Mouse (Mus musculus): ENCODE results near the gene Mymk. TPM values are rescaled to one million over a fixed set of nuclear protein-coding genes. Genes with fewer than 3 reads are reported as not detected.

Mymk gene
- polyA plus RNA-seq, 1 experiment from 2014 or later = 0.21 TPM

DNA sequence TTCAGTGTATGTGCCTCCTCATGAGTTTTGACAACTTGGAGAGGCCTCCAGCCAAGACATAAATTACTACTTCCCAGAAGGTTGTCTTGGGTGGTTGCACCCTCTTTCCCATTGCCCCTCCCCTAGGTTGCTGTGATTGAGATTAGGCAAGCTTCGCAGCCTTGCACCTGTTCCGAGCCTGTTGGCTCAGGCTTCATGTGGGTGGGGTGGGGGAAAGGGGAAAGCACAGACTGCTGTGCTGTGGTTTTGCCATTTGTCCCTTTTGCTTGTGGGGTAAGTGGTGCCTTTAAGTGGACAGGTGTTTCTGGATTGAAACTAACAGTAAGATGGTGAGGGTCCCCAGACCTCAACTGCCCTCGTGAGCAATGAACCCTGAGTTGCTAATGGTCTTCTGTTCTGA is 36.0 kb downstream of the Mymk start:
- no peaks in the 10 kb centered on the region for H3K27me3 ChIP-seq (replicated peaks; ENCODE audit: control insufficient read depth, insufficient read depth, low read length)
- WGBS = 70% methylated on average over 3 of the region's 3 CpGs
- H3K4me2 ChIP-seq (ENCODE audit: low read length) = no peak overlapping the region
- no peaks in the 10 kb centered on the region for H3K36me3 ChIP-seq (ENCODE audit: control insufficient read depth, insufficient read depth, low read length)
- H3K27ac ChIP-seq (ENCODE audit: low read depth, low read length) = no peak overlapping the region
- no peak for ATAC-seq
- H3K4me3 ChIP-seq (ENCODE audit: low read length) = no peak overlapping the region
- no peak overlapping the region for H3K9ac ChIP-seq (ENCODE audit: low read depth, low read length)
- no peaks in the 10 kb centered on the region for H3K9me3 ChIP-seq (ENCODE audit: control insufficient read depth, low read length)
- H3K4me1 ChIP-seq (ENCODE audit: control insufficient read depth, insufficient read depth, low read depth, low read length) = no peaks in the 10 kb centered on the region

GRCm38 (mm10) chr2:27032361-27032760 is 39.6 kb downstream of the Mymk start:
- Histone ChIP-seq H3K27ac (ENCODE audit: low read depth, low read length) (no peak overlapping the region), H3K4me1 (ENCODE audit: control insufficient read depth, insufficient read depth, low read depth, low read length) (peaks cover 4% of the 10 kb centered on the region), H3K4me3 (ENCODE audit: low read length) (no peak overlapping the region), H3K9me3 (ENCODE audit: control insufficient read depth, low read length) (no peaks in the 10 kb centered on the region), H3K36me3 (ENCODE audit: control insufficient read depth, insufficient read depth, low read length) (no peaks in the 10 kb centered on the region), H3K4me2 (ENCODE audit: low read length) (no peak overlapping the region), H3K9ac (ENCODE audit: low read depth, low read length) (no peak overlapping the region), H3K27me3 (replicated peaks; ENCODE audit: control insufficient read depth, insufficient read depth, low read length) (no peaks in the 10 kb centered on the region)
- 73% methylated on average over 2 of the region's 2 CpGs for WGBS
- no peak for ATAC-seq

DNA sequence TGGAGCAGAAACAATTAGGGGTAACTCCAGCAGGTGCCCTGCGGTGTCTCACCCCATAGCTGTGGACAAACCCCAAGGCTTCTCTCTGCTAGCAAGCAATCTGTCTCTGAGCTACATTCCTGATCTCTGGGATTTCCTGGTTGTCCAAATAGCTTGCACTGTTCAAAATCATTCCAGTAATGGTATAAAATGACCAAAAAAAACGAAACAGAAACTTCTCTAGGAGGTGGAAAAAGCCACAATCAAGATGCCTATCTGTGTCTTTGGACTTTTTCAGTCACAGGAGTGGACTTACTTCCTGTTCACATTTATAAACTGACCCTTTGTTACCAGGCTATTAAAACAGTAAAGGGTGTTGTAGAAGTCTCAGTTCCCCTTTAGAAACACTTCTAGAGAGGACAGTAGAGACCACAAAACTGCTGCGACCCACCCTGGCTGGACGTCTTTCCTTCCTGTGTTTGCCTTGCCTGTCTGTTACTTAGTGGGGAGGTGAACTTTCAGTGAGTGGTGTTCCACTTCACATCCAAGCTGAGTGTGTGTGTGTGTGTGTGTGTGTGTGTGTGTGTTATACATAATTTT is 43.5 kb downstream of the Mymk start:
- no peaks in the 10 kb centered on the region for H3K36me3 ChIP-seq (ENCODE audit: control insufficient read depth, insufficient read depth, low read length)
- peak overlapping the region; percentile 67 for H3K27ac ChIP-seq (ENCODE audit: low read depth, low read length)
- peak overlapping the region; percentile 80 for H3K4me2 ChIP-seq (ENCODE audit: low read length)
- 68% methylated on average over 4 of the region's 4 CpGs for WGBS
- H3K9me3 ChIP-seq (ENCODE audit: control insufficient read depth, low read length) = no peaks in the 10 kb centered on the region
- H3K27me3 ChIP-seq (replicated peaks; ENCODE audit: control insufficient read depth, insufficient read depth, low read length) = no peaks in the 10 kb centered on the region
- peaks cover 11% of the 10 kb centered on the region for H3K4me1 ChIP-seq (ENCODE audit: control insufficient read depth, insufficient read depth, low read depth, low read length)
- H3K4me3 ChIP-seq (ENCODE audit: low read length) = peak overlapping the region; percentile 54
- H3K9ac ChIP-seq (ENCODE audit: low read depth, low read length) = peak overlapping the region; percentile 72
- no peak for ATAC-seq

DNA sequence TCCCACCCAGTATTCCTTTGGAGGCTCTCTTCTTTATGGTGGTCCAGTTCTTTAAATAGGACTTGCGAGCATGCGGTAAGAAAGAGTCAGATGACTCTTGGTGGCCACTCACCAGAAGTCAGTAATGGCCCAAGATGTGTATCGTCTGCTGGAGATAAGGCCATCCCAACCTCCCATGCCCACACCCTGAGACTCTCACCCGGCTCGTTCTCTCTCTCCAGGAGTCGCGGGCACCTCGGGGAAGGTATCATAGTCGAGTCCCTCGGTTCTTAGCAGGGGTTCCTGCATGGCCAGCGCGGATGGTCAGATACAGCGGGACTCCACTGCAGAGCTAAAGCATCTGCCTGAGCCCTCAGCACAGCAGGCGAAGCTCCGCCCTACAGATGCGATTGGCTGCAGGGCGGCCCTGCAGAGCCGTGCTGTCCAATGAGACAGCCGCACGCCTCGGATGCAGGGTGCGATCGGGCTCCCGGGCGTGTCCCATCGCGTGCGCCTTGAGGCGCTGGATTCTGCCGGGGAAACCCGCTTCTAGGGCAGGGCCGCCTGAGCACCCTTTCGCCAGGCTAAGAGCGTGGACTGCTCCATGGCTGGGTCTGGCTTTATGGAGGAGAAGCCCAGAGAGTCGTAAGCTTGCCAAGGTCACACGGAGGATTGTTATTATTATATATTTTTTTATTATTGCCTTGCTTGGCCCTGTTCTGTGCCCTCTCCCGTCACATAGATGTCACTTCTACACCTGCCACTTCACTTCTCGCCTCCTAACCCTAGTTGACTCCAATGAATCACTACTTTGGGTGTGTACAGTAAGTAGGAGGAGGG is 44.2 kb downstream of the Mymk start, which contains the start of gene Slc2a6:
Slc2a6 (minus strand) TSS at position 381 of the 819 bp plus-strand sequence.
- Histone ChIP-seq H3K4me1 (ENCODE audit: control insufficient read depth, insufficient read depth, low read depth, low read length) (peaks cover 11% of the 10 kb centered on the region), H3K27me3 (replicated peaks; ENCODE audit: control insufficient read depth, insufficient read depth, low read length) (no peaks in the 10 kb centered on the region), H3K4me2 (ENCODE audit: low read length) (peak within 1 kb of the TSS; percentile 80), H3K9me3 (ENCODE audit: control insufficient read depth, low read length) (no peaks in the 10 kb centered on the region), H3K36me3 (ENCODE audit: control insufficient read depth, insufficient read depth, low read length) (no peaks in the 10 kb centered on the region), H3K27ac (ENCODE audit: low read depth, low read length) (peak within 1 kb of the TSS; percentile 81), H3K4me3 (ENCODE audit: low read length) (peak within 1 kb of the TSS; percentile 54), H3K9ac (ENCODE audit: low read depth, low read length) (peak within 1 kb of the TSS; percentile 72)
- peak; percentile 99 for ATAC-seq
- WGBS = 2% methylated on average over 38 of the region's 38 CpGs

DNA sequence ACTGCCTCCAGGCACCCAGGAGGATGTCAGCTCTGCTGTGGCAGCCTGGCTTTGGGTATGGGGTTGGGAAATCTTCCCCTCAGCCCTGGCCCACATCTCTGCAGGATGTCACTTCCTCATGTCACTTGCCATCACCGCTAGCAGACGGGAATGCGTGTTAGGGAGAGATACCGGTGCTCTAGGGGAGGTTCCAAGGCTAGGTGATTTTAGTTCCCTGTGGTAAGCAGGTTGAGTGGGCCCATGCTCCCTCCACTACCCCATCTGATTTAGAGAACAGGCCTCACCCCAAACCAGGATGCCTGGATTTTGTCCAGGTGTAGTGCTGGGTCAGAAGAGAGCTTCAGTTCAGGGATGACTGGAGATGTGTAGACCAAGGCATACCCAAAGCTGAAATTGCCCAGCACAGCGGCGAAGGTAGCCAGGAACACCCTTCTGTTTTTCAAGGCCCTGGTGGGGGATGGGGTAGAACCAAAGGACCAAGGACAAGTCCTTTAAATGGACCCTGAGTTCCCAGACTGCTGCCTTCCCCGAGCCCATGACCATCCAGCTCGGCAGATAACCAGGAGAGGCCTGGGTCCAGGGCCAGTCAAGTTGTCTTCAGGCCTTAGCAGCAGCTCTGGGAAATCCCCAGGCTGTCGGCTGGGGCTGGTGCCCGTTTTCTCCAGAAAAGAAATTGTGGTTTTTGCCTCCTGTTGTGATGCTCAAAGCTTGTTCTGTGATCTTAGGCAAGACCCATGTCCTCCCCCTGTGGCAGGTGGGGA is 44.9 kb downstream of the Mymk start:
- Histone ChIP-seq H3K4me1 (ENCODE audit: control insufficient read depth, insufficient read depth, low read depth, low read length) (peaks cover 11% of the 10 kb centered on the region), H3K4me2 (ENCODE audit: low read length) (peak overlapping the region; percentile 80), H3K9ac (ENCODE audit: low read depth, low read length) (peak overlapping the region; percentile 72), H3K9me3 (ENCODE audit: control insufficient read depth, low read length) (no peaks in the 10 kb centered on the region), H3K27me3 (replicated peaks; ENCODE audit: control insufficient read depth, insufficient read depth, low read length) (no peaks in the 10 kb centered on the region), H3K27ac (ENCODE audit: low read depth, low read length) (peak overlapping the region; percentile 81), H3K4me3 (ENCODE audit: low read length) (peak overlapping the region; percentile 54), H3K36me3 (ENCODE audit: control insufficient read depth, insufficient read depth, low read length) (no peaks in the 10 kb centered on the region)
- 58% methylated on average over 10 of the region's 10 CpGs for WGBS
- no peak for ATAC-seq

- H3K4me3 ChIP-seq (ENCODE audit: low read length) = no peak overlapping the region
- H3K27ac ChIP-seq (ENCODE audit: low read depth, low read length) = no peak overlapping the region
- no peak for ATAC-seq
- 95% methylated on average over 3 of the region's 3 CpGs for WGBS
- peaks cover 3% of the 10 kb centered on the region; the same call in 1 of the 2 replicates for H3K36me3 ChIP-seq (ENCODE audit: control insufficient read depth, insufficient read depth, low read length)
- H3K4me1 ChIP-seq (ENCODE audit: control insufficient read depth, insufficient read depth, low read depth, low read length) = peaks cover 11% of the 10 kb centered on the region
- H3K9ac ChIP-seq (ENCODE audit: low read depth, low read length) = no peak overlapping the region
- no peaks in the 10 kb centered on the region for H3K9me3 ChIP-seq (ENCODE audit: control insufficient read depth, low read length)
- H3K27me3 ChIP-seq (replicated peaks; ENCODE audit: control insufficient read depth, insufficient read depth, low read length) = no peaks in the 10 kb centered on the region
- peak overlapping the region; percentile 80 for H3K4me2 ChIP-seq (ENCODE audit: low read length)
These were observed 45.6 kb downstream of the Mymk start for GRCm38 (mm10) chr2:27026332-27026731.

GRCm38 (mm10) chr2:27025545-27025944 is 46.4 kb downstream of the Mymk start:
- no peak overlapping the region for H3K9ac ChIP-seq (ENCODE audit: low read depth, low read length)
- H3K36me3 ChIP-seq (ENCODE audit: control insufficient read depth, insufficient read depth, low read length) = peaks cover 3% of the 10 kb centered on the region; the same call in 1 of the 2 replicates
- no peak overlapping the region for H3K4me3 ChIP-seq (ENCODE audit: low read length)
- H3K4me1 ChIP-seq (ENCODE audit: control insufficient read depth, insufficient read depth, low read depth, low read length) = peaks cover 11% of the 10 kb centered on the region
- no peak overlapping the region for H3K27ac ChIP-seq (ENCODE audit: low read depth, low read length)
- no peak for ATAC-seq
- H3K4me2 ChIP-seq (ENCODE audit: low read length) = no peak overlapping the region
- no peaks in the 10 kb centered on the region for H3K9me3 ChIP-seq (ENCODE audit: control insufficient read depth, low read length)
- H3K27me3 ChIP-seq (replicated peaks; ENCODE audit: control insufficient read depth, insufficient read depth, low read length) = no peaks in the 10 kb centered on the region
- WGBS = 84% methylated on average over 3 of the region's 3 CpGs

GRCm38 (mm10) chr2:27024136-27024535 is 47.8 kb downstream of the Mymk start:
- no peak overlapping the region for H3K4me3 ChIP-seq (ENCODE audit: low read length)
- H3K9me3 ChIP-seq (ENCODE audit: control insufficient read depth, low read length) = no peaks in the 10 kb centered on the region
- H3K27me3 ChIP-seq (replicated peaks; ENCODE audit: control insufficient read depth, insufficient read depth, low read length) = no peaks in the 10 kb centered on the region
- H3K9ac ChIP-seq (ENCODE audit: low read depth, low read length) = no peak overlapping the region; the same call in 1 of the 2 replicates
- no peak overlapping the region for H3K27ac ChIP-seq (ENCODE audit: low read depth, low read length)
- WGBS = 82% methylated on average over 14 of the region's 14 CpGs
- H3K4me1 ChIP-seq (ENCODE audit: control insufficient read depth, insufficient read depth, low read depth, low read length) = peaks cover 11% of the 10 kb centered on the region
- H3K36me3 ChIP-seq (ENCODE audit: control insufficient read depth, insufficient read depth, low read length) = peaks cover 5% of the 10 kb centered on the region; the same call in 1 of the 2 replicates
- H3K4me2 ChIP-seq (ENCODE audit: low read length) = no peak overlapping the region
- no peak for ATAC-seq

- WGBS = 75% methylated on average over 6 of the region's 6 CpGs
- H3K4me2 ChIP-seq (ENCODE audit: low read length) = no peak overlapping the region
- ATAC-seq = no peak
- no peak overlapping the region for H3K27ac ChIP-seq (ENCODE audit: low read depth, low read length)
- peak overlapping the region; percentile 30; the same call in 1 of the 2 replicates for H3K9ac ChIP-seq (ENCODE audit: low read depth, low read length)
- H3K27me3 ChIP-seq (replicated peaks; ENCODE audit: control insufficient read depth, insufficient read depth, low read length) = no peaks in the 10 kb centered on the region
- peaks cover 15% of the 10 kb centered on the region for H3K36me3 ChIP-seq (ENCODE audit: control insufficient read depth, insufficient read depth, low read length)
- H3K9me3 ChIP-seq (ENCODE audit: control insufficient read depth, low read length) = no peaks in the 10 kb centered on the region
- peaks cover 7% of the 10 kb centered on the region; the same call in 1 of the 2 replicates for H3K4me1 ChIP-seq (ENCODE audit: control insufficient read depth, insufficient read depth, low read depth, low read length)
- H3K4me3 ChIP-seq (ENCODE audit: low read length) = no peak overlapping the region
These were observed 49.4 kb downstream of the Mymk start for GRCm38 (mm10) chr2:27022612-27023011.

All from hindbrain, embryonic 16.5 days (tissue).